13 mouse cellular contexts compared by ENCODE assay signal in the genomic region with DNA sequence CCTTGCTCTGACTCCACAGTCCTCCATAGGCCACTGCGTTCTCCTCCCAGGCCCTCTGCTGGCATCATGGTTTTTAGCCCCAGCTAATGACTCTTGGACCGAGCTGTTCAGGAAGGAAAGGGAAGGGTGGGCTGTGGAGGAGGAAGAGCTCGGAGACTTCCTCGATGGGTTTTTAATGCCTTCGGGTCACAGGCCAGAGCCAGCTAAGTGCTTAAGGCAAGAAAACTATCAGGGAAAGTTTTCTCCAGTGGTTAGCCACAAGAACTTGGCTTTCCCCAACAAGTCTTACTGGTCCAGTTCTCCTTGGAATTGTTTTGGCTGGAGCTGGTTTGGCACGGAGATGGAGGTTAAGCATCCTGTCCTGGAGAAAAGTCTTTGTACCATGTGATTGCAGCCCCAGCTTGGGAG. TPM values are rescaled to one million over a fixed set of nuclear protein-coding genes. Genes with fewer than 3 reads are reported as not detected.
DNase-seq lines count a peak whose midpoint lies in the region; ATAC-seq and TF ChIP-seq lines count a peak whose summit lies in the region.
"Had no signal": no experiment of that assay in that cellular context is flagged by ENCODE, and none has a peak within 500 bp of the region (broad histone marks: within the 10 kb centered on the region; RNA-seq: fewer than 3 reads in every experiment).

No protein-coding gene starts in this region.

- H3K9me3 ChIP-seq in intestine, postnatal 0 days (ENCODE audit: control insufficient read depth), result no peaks in the 10 kb centered on the region
- no peaks in the 10 kb centered on the region for H3K9me3 ChIP-seq in intestine, embryonic 16.5 days (ENCODE audit: control insufficient read depth, low read length)
- H3K9me3 ChIP-seq: stomach, embryonic 15.5 days had no signal

- ATAC-seq in intestine, postnatal 0 days, result no peak
- no peak for ATAC-seq in intestine, embryonic 16.5 days
- ATAC-seq in activated CD4-positive, CD25-positive, alpha-beta regulatory T cell, adult 4 months, result no peak

- WGBS in intestine, postnatal 0 days, result 81% methylated on average over 6 of the region's 6 CpGs
- WGBS in intestine, embryonic 16.5 days, result 70% methylated on average over 6 of the region's 6 CpGs

- H3K4me2 ChIP-seq in intestine, postnatal 0 days (replicated peaks; ENCODE audit: low read depth), result no peak overlapping the region
- no peak overlapping the region for H3K4me2 ChIP-seq in intestine, embryonic 16.5 days (ENCODE audit: low read depth, low read length)
- H3K4me2 ChIP-seq: lung, embryonic 14.5 days; stomach, embryonic 15.5 days had no signal

- H3K27ac ChIP-seq in intestine, postnatal 0 days (ENCODE audit: low read depth, low read length), result no peak overlapping the region
- H3K27ac ChIP-seq in intestine, embryonic 16.5 days (ENCODE audit: low read length), result no peak overlapping the region
- H3K27ac ChIP-seq: stomach, embryonic 15.5 days had no signal

- TF ChIP-seq CTCF in intestine, postnatal 0 days (IDR thresholded peaks at IDR 0.05; ENCODE audit: low read depth), result peak; percentile 30; the same call in 1 of the 2 replicates

- peaks cover 27% of the 10 kb centered on the region for H3K36me3 ChIP-seq in intestine, postnatal 0 days (ENCODE audit: control insufficient read depth, insufficient read depth)
- H3K36me3 ChIP-seq in intestine, embryonic 16.5 days (ENCODE audit: control insufficient read depth, insufficient read depth, low read length), result peaks cover 21% of the 10 kb centered on the region

- DNase-seq in gastrocnemius, adult 8-10 months (ENCODE audit: low spot score in 2 of 2), result peak; percentile 49 to 64
- DNase-seq in heart, postnatal 4 days, result peak; percentile 39
- peak; percentile 59 for DNase-seq in lung, postnatal 25 days (ENCODE audit: low spot score)
- DNase-seq in layer of hippocampus, postnatal 36 days, result no peak
- no peak for DNase-seq in cerebellum, postnatal 10 days
- DNase-seq: cerebellum, adult 11-12 months; lung, embryonic 14.5 days; retina, postnatal 1 day had no signal

- no peak overlapping the region for H3K9ac ChIP-seq in intestine, postnatal 0 days (ENCODE audit: low read depth, low read length)
- H3K9ac ChIP-seq in intestine, embryonic 16.5 days (ENCODE audit: low read depth, low read length), result no peak overlapping the region
- H3K9ac ChIP-seq: lung, embryonic 14.5 days; stomach, embryonic 15.5 days had no signal

- no peaks in the 10 kb centered on the region for H3K4me1 ChIP-seq in intestine, postnatal 0 days (replicated peaks; ENCODE audit: control insufficient read depth, insufficient read depth, low read length)
- H3K4me1 ChIP-seq in intestine, embryonic 16.5 days (ENCODE audit: control insufficient read depth, insufficient read depth, low read length), result 0 out of 2 replicates have a peak, but pooled peaks cover 11% of the 10 kb centered on the region
- H3K4me1 ChIP-seq: stomach, embryonic 15.5 days had no signal

- no peak overlapping the region for H3K4me3 ChIP-seq in intestine, postnatal 0 days (ENCODE audit: low read depth, low read length)
- H3K4me3 ChIP-seq in intestine, embryonic 16.5 days (ENCODE audit: low read length), result no peak overlapping the region
- H3K4me3 ChIP-seq: erythroblast, embryonic 14.5 days; stomach, embryonic 15.5 days had no signal

- H3K27me3 ChIP-seq in intestine, postnatal 0 days (replicated peaks; ENCODE audit: control insufficient read depth, insufficient read depth, low read length), result no peaks in the 10 kb centered on the region
- H3K27me3 ChIP-seq in intestine, embryonic 16.5 days (replicated peaks; ENCODE audit: control insufficient read depth, insufficient read depth, low read length), result no peaks in the 10 kb centered on the region
- H3K27me3 ChIP-seq: stomach, embryonic 15.5 days had no signal

RNA-seq across cellular contexts. Expression of a gene that starts 55.9 kb away (rescaled TPM):
- polyA plus RNA-seq in intestine, postnatal 0 days (2015; fragmentation: Nextera tagmentation; extraction: Ambion mirVana), result 6.6 and 7.0 TPM in 2 replicates
- 13.3 and 14.1 TPM in 2 replicates for polyA plus RNA-seq in intestine, embryonic 16.5 days (2015; fragmentation: Nextera tagmentation; extraction: Ambion mirVana)
- total RNA-seq in gastrocnemius, adult 8-10 months (2022), result under 1 TPM in 1 of 4 experiments, not detected in 3; 0.16 TPM
- total RNA-seq in heart, postnatal 4 days (2021), result not detected
- under 1 TPM; 0.30 to 0.48 TPM for total RNA-seq in layer of hippocampus, postnatal 36 days (2021)
- 10 to 100 TPM; 14.3 to 17.3 TPM for polyA plus RNA-seq in activated CD4-positive, CD25-positive, alpha-beta regulatory T cell, adult 4 months (2017; shearing (Covaris generic))
- polyA plus RNA-seq: erythroblast, embryonic 14.5 days had no signal

Comparison
In these comparisons a context has a peak if more than half of its experiments do, and no peak if none do; other contexts are left out.
1. DNase-seq: peak in gastrocnemius, adult 8-10 months (2 of 2), heart, postnatal 4 days (single experiment) and lung, postnatal 25 days (single experiment); none in layer of hippocampus, postnatal 36 days (0 of 2) and cerebellum, postnatal 10 days (0 of 2).